Mouse (Mus musculus) limb, embryonic 12.5 days (tissue): Measurements from ENCODE around the gene Cldn24. TPM values are rescaled to one million over a fixed set of nuclear protein-coding genes. Genes with fewer than 3 reads are reported as not detected.

ENCODE experiments used
- ATAC-seq: fragments of 200-750 bp; cut with Nextera tagmentation; 2 replicates; pipeline ENCODE4 v1.8.0; 2017; ENCODE audit warnings: low read depth, moderate TSS enrichment; ENCODE audit not compliant: insufficient number of reproducible peaks, insufficient read depth, low FRiP score, low TSS enrichment
- H3K27ac ChIP-seq: fragments of 300-500 bp; sonication (generic); 2 replicates; pipeline ENCODE4 v1.5.1; 2016; ENCODE audit warnings: mild to moderate bottlenecking, moderate library complexity
- H3K27me3 ChIP-seq: fragments of 300-500 bp; sonication (generic); 2 replicates; pipeline ENCODE4 v1.6.1; 2016; ENCODE audit warnings: mild to moderate bottlenecking, moderate library complexity
- H3K36me3 ChIP-seq: fragments of 300-500 bp; sonication (generic); 2 replicates; pipeline ENCODE4 v1.6.1; 2016; ENCODE audit warnings: mild to moderate bottlenecking, moderate library complexity
- H3K4me1 ChIP-seq: fragments of 300-500 bp; sonication (generic); replicated peaks from 2 replicates; pipeline ENCODE4 v1.6.1; 2016
- H3K4me2 ChIP-seq: fragments of 300-500 bp; sonication (generic); 2 replicates; pipeline ENCODE4 v1.6.1; 2016; ENCODE audit warnings: mild to moderate bottlenecking, moderate library complexity
- H3K4me3 ChIP-seq: fragments of 300-500 bp; sonication (generic); replicated peaks from 2 replicates; pipeline ENCODE4 v1.5.1; 2016; ENCODE audit warnings: mild to moderate bottlenecking
- H3K9ac ChIP-seq: fragments of 300-500 bp; sonication (generic); replicated peaks from 2 replicates; pipeline ENCODE4 v1.6.1; 2016; ENCODE audit warnings: mild to moderate bottlenecking, moderate library complexity
- H3K9me3 ChIP-seq: fragments of 300-500 bp; sonication (generic); 2 replicates; pipeline ENCODE4 v1.6.1; 2016; ENCODE audit warnings: mild to moderate bottlenecking, moderate library complexity
- WGBS: fragments of 180-500 bp; shearing (Covaris S2); methylation state at CpG from one replicate; pipeline ENCODE4 v1.1.7; 2016; 5-methylcytosine and 5-hydroxymethylcytosine counted together
- polyA plus RNA-seq: library from polyadenylated mRNA; unstranded; fragments of >200 nt; fragmentation: Nextera tagmentation; extraction: Ambion mirVana; gene quantifications from 2 replicates; pipeline ENCODE4 v1.2.1, GENCODE M21; 2016

The Cldn24 gene
- not detected in 2 replicates for polyA plus RNA-seq

DNA sequence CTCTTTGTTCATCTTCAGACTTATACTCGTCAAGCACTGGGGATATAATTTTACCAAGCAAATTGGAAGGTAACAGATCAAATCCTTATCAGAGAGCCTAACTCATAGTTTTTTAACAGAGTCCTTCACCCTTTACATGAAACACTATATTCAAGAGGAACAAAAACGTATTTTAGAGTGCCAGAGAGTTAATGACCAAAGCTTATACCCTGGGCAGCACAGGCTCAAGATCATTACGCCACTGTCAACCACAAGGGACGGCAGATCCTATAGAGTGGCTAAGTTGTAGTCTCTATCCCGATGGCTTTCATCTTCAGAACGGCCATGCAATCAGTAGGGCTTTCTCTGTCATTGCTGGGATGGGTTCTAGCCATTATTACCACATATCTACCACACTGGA lies at the start of gene Cldn24:
Cldn24 (plus strand) TSS at position 301 of the 400 bp plus-strand sequence.
- Histone ChIP-seq H3K36me3 (no peaks in the 10 kb centered on the region), H3K4me2 (no peak within 1 kb of the TSS), H3K4me3 (no peak within 1 kb of the TSS), H3K27me3 (no peaks in the 10 kb centered on the region), H3K9ac (no peak within 1 kb of the TSS; the same call in 1 of the 2 replicates), H3K4me1 (no peaks in the 10 kb centered on the region), H3K27ac (no peak within 1 kb of the TSS), H3K9me3 (no peaks in the 10 kb centered on the region)
- no peak for ATAC-seq
- 82% methylated on average over 6 of the region's 6 CpGs for WGBS

DNA sequence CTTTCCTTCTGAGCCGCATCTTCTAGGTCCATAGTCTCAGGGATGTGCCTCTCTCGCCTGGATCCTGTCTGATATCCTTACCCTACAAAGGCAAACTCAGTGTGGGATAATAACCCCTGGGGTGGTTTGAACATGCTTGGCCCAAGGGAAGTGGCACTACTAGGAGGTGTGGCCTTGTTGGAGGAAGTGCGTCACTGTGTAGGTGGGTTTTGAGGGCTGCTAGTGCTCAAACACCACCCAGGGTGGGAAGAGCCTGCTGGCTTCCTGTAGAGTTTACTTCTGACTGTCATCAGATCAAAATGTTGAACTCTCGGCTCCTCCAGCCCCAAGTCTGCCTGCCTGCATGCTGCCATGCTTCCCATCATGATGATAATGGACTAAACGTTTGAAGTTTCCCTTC lies 49.0 kb upstream of the Cldn24 start:
- no peak for ATAC-seq
- H3K27me3 ChIP-seq, result no peaks in the 10 kb centered on the region
- H3K9me3 ChIP-seq, result no peaks in the 10 kb centered on the region
- H3K4me2 ChIP-seq, result no peak overlapping the region
- no peak overlapping the region for H3K9ac ChIP-seq
- no peak overlapping the region for H3K4me3 ChIP-seq
- 81% methylated on average over 5 of the region's 5 CpGs for WGBS
- H3K27ac ChIP-seq, result no peak overlapping the region
- H3K4me1 ChIP-seq, result peaks cover 10% of the 10 kb centered on the region
- H3K36me3 ChIP-seq, result no peaks in the 10 kb centered on the region

DNA sequence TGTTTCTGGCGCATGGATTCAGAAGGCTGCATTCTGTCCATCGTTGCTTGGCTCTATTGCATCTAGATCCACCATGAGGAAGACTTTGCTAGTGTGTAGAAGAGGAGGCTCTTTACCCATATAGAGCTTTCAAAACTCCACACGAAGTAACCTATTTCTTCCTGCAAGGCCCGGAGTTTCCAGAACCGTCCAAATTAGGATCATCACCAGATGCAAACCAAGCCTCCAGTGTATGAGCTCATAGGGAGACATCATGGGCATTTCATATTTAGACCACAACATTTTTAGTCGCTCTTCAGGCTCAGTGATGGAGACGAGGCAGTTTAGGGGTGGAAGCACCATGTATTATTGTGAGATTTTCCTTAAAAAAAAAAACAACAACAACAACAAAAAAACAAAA lies 44.5 kb upstream of the Cldn24 start:
- ATAC-seq, result no peak
- no peak overlapping the region for H3K4me3 ChIP-seq
- H3K36me3 ChIP-seq, result no peaks in the 10 kb centered on the region
- H3K27me3 ChIP-seq, result no peaks in the 10 kb centered on the region
- no peaks in the 10 kb centered on the region for H3K4me1 ChIP-seq
- H3K9ac ChIP-seq, result no peak overlapping the region
- no peak overlapping the region for H3K27ac ChIP-seq
- 85% methylated on average over 7 of the region's 7 CpGs for WGBS
- no peak overlapping the region for H3K4me2 ChIP-seq
- H3K9me3 ChIP-seq, result no peaks in the 10 kb centered on the region

DNA sequence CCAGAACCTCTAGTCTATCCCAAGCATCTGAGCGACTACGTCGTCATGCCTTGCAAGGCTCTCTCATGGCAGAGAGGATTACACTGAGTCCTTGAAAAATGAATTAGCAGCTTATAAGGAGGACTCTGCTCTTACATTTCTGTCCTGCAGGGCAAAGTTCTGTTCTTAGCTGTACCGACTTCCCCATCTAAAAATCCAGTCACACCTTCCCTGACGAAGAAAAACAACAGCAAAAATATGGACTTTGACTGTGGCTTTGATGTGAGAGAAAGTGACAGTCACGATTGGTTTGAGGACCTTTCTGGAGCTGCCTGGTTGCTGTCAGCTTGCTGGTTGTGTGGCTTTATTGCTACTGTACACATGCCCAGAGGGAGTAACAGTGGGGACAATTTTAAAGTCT lies 42.4 kb upstream of the Cldn24 start:
- H3K36me3 ChIP-seq, result no peaks in the 10 kb centered on the region
- no peak overlapping the region for H3K4me2 ChIP-seq
- WGBS, result 76% methylated on average over 6 of the region's 6 CpGs
- no peaks in the 10 kb centered on the region for H3K4me1 ChIP-seq
- no peaks in the 10 kb centered on the region for H3K9me3 ChIP-seq
- ATAC-seq, result no peak
- H3K4me3 ChIP-seq, result no peak overlapping the region
- no peak overlapping the region for H3K9ac ChIP-seq
- no peak overlapping the region for H3K27ac ChIP-seq
- no peaks in the 10 kb centered on the region for H3K27me3 ChIP-seq

DNA sequence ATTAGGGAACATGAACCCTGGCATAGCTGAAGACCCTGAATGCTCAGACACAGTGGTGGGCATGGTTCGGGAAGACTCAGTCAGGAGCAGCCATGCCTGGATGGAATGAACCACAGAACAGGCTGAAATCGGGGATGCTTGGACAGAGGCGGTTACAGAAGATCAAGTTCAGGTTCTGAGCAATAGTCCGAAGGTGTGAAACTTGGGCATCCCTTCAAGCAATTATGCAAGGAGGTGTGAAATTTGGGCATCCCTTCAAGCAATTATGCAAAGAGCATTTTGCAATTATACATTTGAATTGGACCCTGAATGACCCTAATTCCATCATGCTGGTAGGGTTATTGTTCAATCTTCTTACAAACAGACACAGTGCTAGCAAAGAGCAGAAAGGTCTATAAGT lies 40.1 kb upstream of the Cldn24 start:
- Histone ChIP-seq H3K27me3 (no peaks in the 10 kb centered on the region), H3K9me3 (0 out of 2 replicates have a peak, but pooled peaks cover 3% of the 10 kb centered on the region), H3K27ac (no peak overlapping the region), H3K36me3 (no peaks in the 10 kb centered on the region), H3K4me2 (no peak overlapping the region), H3K4me3 (no peak overlapping the region), H3K9ac (no peak overlapping the region), H3K4me1 (no peaks in the 10 kb centered on the region)
- no peak for ATAC-seq
- 92% methylated on average over 4 of the region's 4 CpGs for WGBS

DNA sequence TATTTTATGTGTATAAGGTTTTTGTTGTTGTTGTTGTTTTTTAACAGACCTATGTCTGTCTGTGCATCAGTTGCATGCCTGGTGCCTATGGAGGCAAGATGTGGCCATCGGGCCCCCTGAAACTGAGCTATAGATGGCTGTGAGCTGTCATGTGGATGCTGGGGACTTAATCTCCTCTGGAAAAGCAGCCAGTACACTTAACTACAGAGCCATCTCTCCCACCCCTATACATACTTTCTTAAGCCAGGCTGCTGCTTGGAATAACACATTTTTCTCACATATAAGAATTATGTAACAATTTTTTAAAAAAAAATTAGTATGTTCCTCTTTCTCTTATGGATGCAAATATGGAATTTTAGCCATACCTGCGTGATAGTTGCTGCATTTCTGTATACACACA lies 38.4 kb upstream of the Cldn24 start:
- Histone ChIP-seq H3K4me3 (no peak overlapping the region), H3K4me1 (peaks cover 6% of the 10 kb centered on the region; the same call in 1 of the 2 replicates), H3K27me3 (no peaks in the 10 kb centered on the region), H3K36me3 (no peaks in the 10 kb centered on the region), H3K9me3 (0 out of 2 replicates have a peak, but pooled peaks cover 3% of the 10 kb centered on the region), H3K9ac (no peak overlapping the region), H3K27ac (no peak overlapping the region), H3K4me2 (no peak overlapping the region)
- WGBS, result 85% methylated on average over 2 of the region's 2 CpGs
- ATAC-seq, result no peak

DNA sequence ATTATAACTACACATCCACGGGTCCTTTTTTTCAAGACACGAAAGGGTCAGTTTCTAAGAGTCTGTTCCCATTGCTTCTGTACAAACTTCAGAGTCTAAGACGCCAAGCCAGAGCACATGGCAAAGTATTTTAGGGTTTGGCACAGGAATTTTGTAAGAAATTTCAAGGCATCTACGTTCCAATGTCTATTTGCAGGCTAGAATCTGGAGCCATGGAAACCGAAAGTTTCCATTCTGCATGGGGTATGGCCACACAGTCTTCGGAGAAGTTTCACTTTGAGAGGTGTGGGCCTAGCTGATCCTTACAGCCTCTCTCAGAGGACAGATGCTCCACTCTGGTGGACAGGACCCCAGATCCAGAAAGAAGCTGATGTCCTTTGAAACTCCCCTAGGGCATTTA lies 38.0 kb upstream of the Cldn24 start:
- Histone ChIP-seq H3K4me3 (no peak overlapping the region), H3K9me3 (0 out of 2 replicates have a peak, but pooled peaks cover 3% of the 10 kb centered on the region), H3K36me3 (no peaks in the 10 kb centered on the region), H3K4me2 (no peak overlapping the region), H3K4me1 (peaks cover 6% of the 10 kb centered on the region; the same call in 1 of the 2 replicates), H3K9ac (no peak overlapping the region), H3K27ac (no peak overlapping the region), H3K27me3 (no peaks in the 10 kb centered on the region)
- ATAC-seq, result no peak
- 89% methylated on average over 6 of the region's 6 CpGs for WGBS

DNA sequence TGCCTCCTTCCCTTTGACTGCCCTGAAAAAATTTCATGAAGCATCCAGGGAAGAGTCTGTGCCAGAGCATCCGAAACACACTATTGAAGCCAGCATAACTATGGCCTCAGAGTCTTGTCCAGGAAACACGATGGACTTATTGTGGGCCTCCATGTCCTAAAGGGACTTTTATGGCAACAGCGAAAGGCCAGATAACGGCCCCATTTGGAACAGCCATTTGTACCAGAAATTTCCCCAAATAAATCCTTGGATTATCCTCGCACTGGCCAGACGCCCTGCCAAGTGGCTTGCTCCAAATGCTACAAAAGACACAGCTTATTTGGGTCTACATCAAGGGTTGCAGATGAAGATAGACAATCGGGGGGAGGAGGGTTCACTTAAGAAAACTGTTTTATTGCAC lies 37.5 kb upstream of the Cldn24 start:
- Histone ChIP-seq H3K4me1 (peaks cover 6% of the 10 kb centered on the region; the same call in 1 of the 2 replicates), H3K4me3 (no peak overlapping the region), H3K36me3 (no peaks in the 10 kb centered on the region), H3K4me2 (no peak overlapping the region), H3K9me3 (0 out of 2 replicates have a peak, but pooled peaks cover 3% of the 10 kb centered on the region), H3K27me3 (no peaks in the 10 kb centered on the region), H3K9ac (no peak overlapping the region), H3K27ac (no peak overlapping the region)
- 69% methylated on average over 7 of the region's 7 CpGs for WGBS
- ATAC-seq, result no peak

DNA sequence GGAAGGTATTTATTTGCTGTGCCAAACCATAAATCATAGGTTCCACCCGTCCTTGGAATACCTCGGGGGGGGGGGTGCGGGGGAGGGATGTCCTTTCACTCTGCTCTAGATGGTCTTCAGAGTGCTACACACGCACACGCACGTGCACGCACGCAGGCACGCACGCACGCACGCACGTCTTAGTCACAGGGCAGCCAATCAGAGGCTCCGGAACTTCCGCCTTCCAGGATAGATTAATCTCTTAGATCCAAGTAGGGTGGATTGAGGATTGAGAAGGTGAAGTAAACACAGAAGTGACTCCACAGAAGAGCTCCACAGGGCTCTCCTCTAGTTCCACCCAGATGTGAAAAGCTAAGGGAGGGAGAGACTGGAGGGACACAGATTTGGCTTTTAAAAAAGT lies 35.6 kb upstream of the Cldn24 start:
- H3K4me3 ChIP-seq, result no peak overlapping the region
- no peak overlapping the region for H3K27ac ChIP-seq
- H3K4me2 ChIP-seq, result no peak overlapping the region
- no peak overlapping the region for H3K9ac ChIP-seq
- 93% methylated on average over 15 of the region's 15 CpGs for WGBS
- peaks cover 6% of the 10 kb centered on the region; the same call in 1 of the 2 replicates for H3K4me1 ChIP-seq
- ATAC-seq, result no peak
- H3K36me3 ChIP-seq, result no peaks in the 10 kb centered on the region
- H3K9me3 ChIP-seq, result 0 out of 2 replicates have a peak, but pooled peaks cover 3% of the 10 kb centered on the region
- no peaks in the 10 kb centered on the region for H3K27me3 ChIP-seq

DNA sequence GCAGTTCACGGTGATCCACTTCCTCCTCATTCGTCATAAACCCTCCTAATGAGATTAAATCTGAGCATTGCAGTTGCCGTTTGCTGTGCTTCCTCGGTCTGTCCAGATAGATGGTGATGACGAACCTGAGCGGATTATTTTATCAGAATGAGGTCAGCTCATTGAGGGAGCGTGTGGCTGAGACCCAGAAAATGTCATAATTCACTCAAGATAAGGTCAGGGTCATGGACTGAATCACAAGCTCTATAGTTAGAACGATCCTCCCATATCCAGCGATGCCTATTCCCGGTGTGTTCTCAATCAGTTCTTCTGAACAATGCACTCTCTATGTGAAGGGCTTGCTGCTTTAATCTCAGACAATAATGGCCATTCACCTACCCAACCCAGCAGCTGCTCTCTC lies 34.2 kb upstream of the Cldn24 start:
- peaks cover 6% of the 10 kb centered on the region; the same call in 1 of the 2 replicates for H3K4me1 ChIP-seq
- WGBS, result 50% methylated on average over 10 of the region's 10 CpGs
- H3K36me3 ChIP-seq, result no peaks in the 10 kb centered on the region
- no peaks in the 10 kb centered on the region for H3K27me3 ChIP-seq
- no peak overlapping the region for H3K27ac ChIP-seq
- H3K9me3 ChIP-seq, result 0 out of 2 replicates have a peak, but pooled peaks cover 3% of the 10 kb centered on the region
- ATAC-seq, result no peak
- no peak overlapping the region for H3K9ac ChIP-seq
- H3K4me3 ChIP-seq, result no peak overlapping the region
- peak overlapping the region; percentile 5 for H3K4me2 ChIP-seq

DNA sequence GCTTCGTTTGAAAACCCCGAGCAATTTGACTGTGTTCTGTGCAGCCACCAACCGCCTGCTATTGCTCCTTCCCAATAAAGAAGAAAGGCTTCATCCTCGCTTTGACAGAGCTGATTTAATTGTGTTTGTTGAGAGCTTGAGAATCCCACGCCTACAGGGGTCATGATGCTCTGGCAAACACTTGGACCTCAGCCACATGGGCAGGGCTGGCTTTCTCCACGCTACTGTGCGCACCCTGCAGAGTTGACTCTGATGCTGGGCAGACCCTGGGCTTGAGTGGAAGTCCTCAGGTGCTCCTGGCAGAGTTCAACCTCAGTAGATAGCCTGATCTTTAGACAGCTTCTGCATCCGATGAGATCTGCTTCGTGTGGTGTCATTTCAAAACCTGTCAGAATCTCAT lies 30.0 kb upstream of the Cldn24 start:
- H3K4me3 ChIP-seq, result no peak overlapping the region
- no peaks in the 10 kb centered on the region for H3K27me3 ChIP-seq
- no peak for ATAC-seq
- H3K9me3 ChIP-seq, result peaks cover 14% of the 10 kb centered on the region
- H3K27ac ChIP-seq, result no peak overlapping the region
- no peaks in the 10 kb centered on the region for H3K36me3 ChIP-seq
- H3K9ac ChIP-seq, result no peak overlapping the region
- H3K4me1 ChIP-seq, result peaks cover 6% of the 10 kb centered on the region; the same call in 1 of the 2 replicates
- H3K4me2 ChIP-seq, result no peak overlapping the region
- 62% methylated on average over 9 of the region's 9 CpGs for WGBS

DNA sequence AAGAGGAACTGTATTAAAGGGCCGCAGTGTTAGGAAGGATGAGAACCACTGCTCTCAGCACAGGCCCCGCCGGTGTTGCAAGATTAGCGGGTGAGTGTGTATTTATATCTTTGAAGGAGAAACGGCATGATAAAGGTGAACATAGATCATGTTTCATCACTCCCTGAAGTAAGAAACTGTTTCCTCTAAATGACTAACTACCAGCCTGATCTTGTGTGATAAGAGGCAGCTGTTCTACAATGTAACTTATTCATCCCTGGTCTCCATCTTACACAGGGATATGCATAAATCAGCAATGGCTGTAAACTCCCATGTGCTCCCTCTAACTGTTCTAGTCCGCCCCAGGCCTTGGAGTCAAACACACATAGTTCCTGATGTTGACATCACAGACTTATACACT lies 22.5 kb upstream of the Cldn24 start:
- WGBS, result 81% methylated on average over 6 of the region's 6 CpGs
- ATAC-seq, result no peak

More for the DNA sequence above, 22.5 kb upstream of the Cldn24 start:
- no peaks in the 10 kb centered on the region for H3K27me3 ChIP-seq
- H3K9me3 ChIP-seq, result peaks cover 5% of the 10 kb centered on the region; the same call in 1 of the 2 replicates
- no peak overlapping the region for H3K27ac ChIP-seq
- no peak overlapping the region for H3K4me3 ChIP-seq
- H3K36me3 ChIP-seq, result no peaks in the 10 kb centered on the region
- no peak overlapping the region for H3K9ac ChIP-seq
- H3K4me2 ChIP-seq, result no peak overlapping the region
- no peaks in the 10 kb centered on the region for H3K4me1 ChIP-seq
